Mouse (Mus musculus) right cerebral cortex, postnatal 4 days (tissue): ENCODE data around the gene Polr3h.
"Not testable (repeated sequence)": the region's sequence is repeated elsewhere in the genome, so short reads cannot be mapped to it uniquely, and the experiment has no call there.

Experiments used
- DNase-seq: peaks from one replicate; pipeline ENCODE4 v3.0.0-alpha.2; 2022

Gene Polr3h

GRCm38 (mm10) chr15:81914668-81915067 lies 11.4 kb downstream of the Polr3h start:
- no peak for DNase-seq

GRCm38 (mm10) chr15:81912498-81912897 lies 13.5 kb downstream of the Polr3h start:
- DNase-seq = no peak

GRCm38 (mm10) chr15:81908767-81909166 lies 17.3 kb downstream of the Polr3h start:
- DNase-seq = not testable (repeated sequence)

- no peak for DNase-seq
Measured at GRCm38 (mm10) chr15:81907953-81908352, 18.1 kb downstream of the Polr3h start.

- peak; percentile 89 for DNase-seq
Measured at GRCm38 (mm10) chr15:81904939-81905338, 21.1 kb downstream of the Polr3h start.

GRCm38 (mm10) chr15:81898751-81899150 lies 27.3 kb downstream of the Polr3h start:
- DNase-seq = no peak

- DNase-seq = no peak
Measured at GRCm38 (mm10) chr15:81897607-81898285, 28.3 kb downstream of the Polr3h start.

GRCm38 (mm10) chr15:81896407-81896806 lies 29.6 kb downstream of the Polr3h start:
- no peak for DNase-seq

- DNase-seq = no peak
Measured at GRCm38 (mm10) chr15:81894002-81894401, 32.0 kb downstream of the Polr3h start.

GRCm38 (mm10) chr15:81891822-81892580 lies 34.0 kb downstream of the Polr3h start:
- no peak for DNase-seq

GRCm38 (mm10) chr15:81891140-81891802 lies 34.8 kb downstream of the Polr3h start:
- no peak for DNase-seq

- DNase-seq = no peak
Measured at GRCm38 (mm10) chr15:81889175-81889574, 36.9 kb downstream of the Polr3h start.

- DNase-seq = no peak
Measured at GRCm38 (mm10) chr15:81886795-81887550, 39.1 kb downstream of the Polr3h start.

- no peak for DNase-seq
Measured at GRCm38 (mm10) chr15:81885418-81885934, 40.6 kb downstream of the Polr3h start.

- no peak for DNase-seq
Measured at GRCm38 (mm10) chr15:81882348-81882747, 43.7 kb downstream of the Polr3h start.

- peak; percentile 68 for DNase-seq
Measured at GRCm38 (mm10) chr15:81879531-81880401, 46.3 kb downstream of the Polr3h start.

GRCm38 (mm10) chr15:81872262-81873136 lies 53.5 kb downstream of the Polr3h start, which contains the start of gene Aco2:
Gene Aco2 (plus strand): TSS chr15:81872309.
- DNase-seq = peak; percentile 98

- peak; percentile 82 for DNase-seq
Measured at GRCm38 (mm10) chr15:81871604-81872261, 54.3 kb downstream of the Polr3h start, which contains the start of gene Phf5a. Gene Phf5a (minus strand): TSS chr15:81871911.

- DNase-seq = no peak
Measured at GRCm38 (mm10) chr15:81869985-81870384, 56.1 kb downstream of the Polr3h start.

GRCm38 (mm10) chr15:81864238-81864637 lies 61.8 kb downstream of the Polr3h start:
- no peak for DNase-seq
